Mouse (Mus musculus) adrenal gland, adult (tissue): Measurements from ENCODE around the gene Trim2.
A peak's percentile ranks its signal among the peaks of the same experiment; 100 is the strongest.

Experiments
- DNase-seq, 2 experiments: peaks; one replicate each; pipeline ENCODE4 v3.0.0; 2022 to 2023; ENCODE audit warnings: low spot score in 1 of 2; ENCODE audit not compliant: inconsistent age in 2 of 2

Gene Trim2

DNA sequence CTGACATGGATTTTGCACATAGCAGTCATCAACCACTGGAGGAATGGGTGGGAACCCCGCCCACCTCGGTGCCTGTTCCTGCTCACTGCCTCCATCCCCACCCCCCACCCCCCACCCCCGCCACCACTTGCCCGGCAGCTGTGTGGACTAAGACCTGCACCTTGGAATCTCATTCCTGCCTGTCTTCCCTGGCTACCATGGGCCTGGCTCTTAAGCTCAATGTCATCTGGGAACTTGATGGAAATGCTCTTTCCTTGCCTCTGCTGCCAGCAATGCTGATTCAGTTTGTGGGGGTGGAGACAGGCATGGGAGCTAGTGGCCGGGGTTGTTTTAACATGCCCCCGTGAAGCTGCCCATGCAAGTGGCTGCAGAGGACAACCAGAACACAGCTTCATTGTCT lies 17.3 kb upstream of the Trim2 start:
- no peak for DNase-seq

DNA sequence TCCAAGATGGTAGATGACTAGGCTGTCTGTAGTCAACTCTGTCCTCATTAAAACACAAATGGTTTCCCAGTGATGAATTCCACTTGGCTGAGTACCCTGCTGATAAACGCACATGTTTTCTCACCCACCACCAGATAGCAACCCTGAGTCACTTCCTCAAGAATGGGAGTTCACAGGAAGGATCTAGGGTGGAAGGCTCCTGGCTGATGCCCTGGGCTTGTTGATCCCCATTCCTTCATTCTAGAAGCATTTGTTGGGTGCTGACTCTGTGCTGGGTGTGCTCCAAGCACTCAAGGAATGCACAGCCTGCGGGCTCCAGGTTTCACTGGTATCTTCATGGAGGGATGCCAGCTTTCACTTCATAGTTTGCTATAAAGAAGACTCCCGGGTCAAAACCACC lies 12.8 kb upstream of the Trim2 start:
- no peak for DNase-seq

DNA sequence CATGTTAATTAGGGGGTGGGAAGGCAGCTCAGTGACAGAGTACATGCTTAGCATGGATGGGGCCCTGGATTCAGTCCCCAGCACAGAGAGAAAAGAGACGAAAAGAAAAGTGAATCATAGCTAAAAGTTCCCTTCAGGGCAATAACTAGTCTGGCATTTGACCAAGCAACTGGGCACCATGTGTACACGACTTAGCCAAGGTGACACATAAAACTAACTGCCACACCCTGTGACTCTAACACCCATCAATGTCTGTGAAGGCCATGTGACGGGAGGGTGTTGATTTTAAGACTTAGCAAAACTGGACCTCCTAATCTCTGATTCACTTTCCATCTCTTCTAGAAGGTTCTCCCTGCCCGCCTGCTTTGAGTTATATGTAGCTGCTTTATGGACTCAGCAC lies 12.2 kb upstream of the Trim2 start:
- DNase-seq: peak in 1 of 2 experiments; percentile 64

DNA sequence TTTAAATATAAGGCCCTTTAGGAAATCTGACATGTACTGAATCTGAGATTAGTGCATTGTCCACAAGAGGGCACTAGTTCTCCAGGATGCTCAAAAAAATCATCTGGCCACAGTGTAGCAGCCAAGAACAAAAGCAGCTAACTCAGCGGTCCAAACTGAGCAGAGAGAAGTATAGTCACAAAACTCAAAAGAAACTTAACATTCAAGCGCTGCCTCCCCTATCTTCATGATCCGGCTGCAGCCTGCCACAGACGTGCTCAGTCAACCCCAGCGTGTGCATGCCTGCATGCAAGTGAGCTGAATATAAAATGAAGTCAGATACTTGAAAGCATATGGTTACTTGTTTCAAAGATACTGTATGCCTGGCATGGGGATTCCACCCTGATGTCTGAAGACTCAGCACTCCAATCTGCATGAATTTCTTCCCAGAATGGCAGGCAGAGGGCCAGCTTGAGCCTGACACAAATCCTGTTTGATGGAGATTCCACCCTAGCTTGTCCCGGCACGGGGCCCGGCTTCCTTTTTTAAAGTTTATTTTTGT lies 8.0 kb upstream of the Trim2 start:
- peak; percentile 49 to 89 for DNase-seq

DNA sequence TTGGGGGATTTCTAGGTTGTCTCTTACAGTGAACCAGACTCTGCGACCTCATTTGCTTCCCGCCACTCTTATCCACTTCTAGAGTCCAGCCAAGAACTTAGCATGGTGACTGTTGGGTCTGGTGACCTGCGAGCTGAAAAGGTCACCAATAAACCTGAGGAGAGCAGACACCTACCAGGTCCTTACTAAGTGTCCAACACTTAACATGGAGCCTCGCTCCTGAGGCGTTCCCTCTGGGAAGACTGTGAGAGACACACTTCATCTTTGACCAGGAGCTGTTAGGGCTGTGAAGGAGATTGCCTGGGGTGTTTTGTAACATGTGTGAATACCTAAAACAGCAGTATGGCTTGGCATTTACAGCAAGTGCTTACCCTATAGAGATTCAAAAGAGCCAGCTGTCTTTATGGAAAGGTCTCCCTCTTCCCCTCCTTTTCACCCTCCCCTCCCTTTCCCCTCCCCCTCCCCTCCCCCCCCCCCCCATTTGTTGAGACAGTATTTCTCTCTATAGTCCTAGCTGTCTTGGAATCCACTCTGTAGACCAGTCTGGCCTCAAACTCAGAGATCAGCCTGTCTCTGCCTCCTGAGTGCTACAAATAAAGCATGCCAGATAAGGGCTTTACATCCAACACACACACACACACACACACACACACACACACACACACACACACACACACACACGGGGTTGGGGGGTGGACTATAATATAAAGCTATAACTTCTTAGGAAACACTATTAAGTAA lies 7.3 kb upstream of the Trim2 start:
- no peak for DNase-seq

DNA sequence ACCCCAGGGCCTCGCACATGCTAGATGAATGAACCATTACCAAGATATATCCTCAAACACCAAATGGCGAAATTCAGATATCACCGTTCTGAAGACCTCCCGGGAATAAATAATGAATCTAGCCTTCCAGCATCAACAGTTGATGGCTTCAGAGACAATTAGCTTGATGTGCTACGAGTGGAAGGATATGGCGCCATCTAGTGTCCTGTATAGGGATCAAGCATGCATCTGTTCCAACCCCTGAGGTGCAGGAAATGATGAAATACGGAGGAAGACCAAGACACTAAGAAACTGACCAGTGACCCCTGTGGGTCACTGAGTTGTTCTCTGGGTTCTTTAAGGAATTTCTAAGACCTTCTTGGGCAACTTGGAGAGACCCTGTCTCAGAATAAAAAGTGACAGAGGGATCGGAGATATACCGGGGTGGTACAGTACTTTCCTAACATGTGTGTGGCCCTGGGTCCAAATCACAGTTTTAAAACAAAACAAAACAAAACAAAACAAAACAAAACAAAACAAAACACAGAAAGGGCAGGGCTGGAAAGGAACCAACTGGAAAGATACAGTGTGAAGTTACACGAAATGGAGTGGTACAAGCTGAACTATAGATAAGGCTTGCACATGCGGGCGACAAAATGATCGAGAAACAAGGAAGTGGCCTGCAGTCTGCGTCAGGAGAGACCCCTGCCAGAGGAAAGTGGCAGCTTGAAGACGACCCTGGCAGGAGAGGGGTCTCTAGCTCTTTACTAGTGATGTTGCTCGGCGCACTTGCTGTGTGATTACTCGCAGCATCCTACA lies 6.5 kb upstream of the Trim2 start:
- peak; percentile 63 to 90 for DNase-seq

DNA sequence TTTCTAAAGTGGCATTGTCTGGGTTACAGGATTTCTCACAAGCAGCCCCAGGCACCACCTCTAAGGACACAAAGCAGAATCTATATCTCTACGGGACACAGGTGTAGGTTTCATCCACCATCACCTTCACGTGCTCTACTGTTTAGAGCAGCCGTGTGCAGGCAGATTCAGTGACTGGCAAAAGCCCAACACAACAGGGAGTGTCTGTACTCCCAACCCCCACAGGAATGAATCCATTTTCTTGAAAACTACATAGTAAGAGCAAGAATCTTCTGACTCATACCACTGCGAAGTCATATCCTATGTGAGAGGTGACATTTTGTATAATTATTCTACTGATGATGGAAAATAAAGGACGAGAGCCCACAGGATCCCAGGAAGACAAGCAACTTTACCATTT lies 5.6 kb upstream of the Trim2 start:
- DNase-seq: no peak

DNA sequence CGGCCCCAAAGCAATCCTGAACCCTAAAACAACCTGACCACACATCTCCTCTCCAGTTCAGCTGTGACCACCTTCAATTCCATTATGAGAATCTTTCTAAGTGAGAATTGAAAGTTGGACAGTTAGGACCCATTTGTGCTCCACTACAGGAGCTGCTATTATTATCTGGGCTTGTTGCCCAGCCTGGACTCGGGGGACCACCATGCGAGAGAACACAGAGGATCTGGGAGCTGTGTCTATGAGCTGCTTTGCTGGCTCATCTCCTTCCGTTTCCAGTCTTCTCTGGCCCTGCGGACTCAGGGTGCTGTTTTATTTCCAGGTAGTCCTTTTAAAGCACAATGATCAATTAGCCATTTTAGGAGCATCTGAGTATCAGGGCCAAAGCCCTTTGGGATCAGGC lies 839 bp upstream of the Trim2 start:
- no peak for DNase-seq

DNA sequence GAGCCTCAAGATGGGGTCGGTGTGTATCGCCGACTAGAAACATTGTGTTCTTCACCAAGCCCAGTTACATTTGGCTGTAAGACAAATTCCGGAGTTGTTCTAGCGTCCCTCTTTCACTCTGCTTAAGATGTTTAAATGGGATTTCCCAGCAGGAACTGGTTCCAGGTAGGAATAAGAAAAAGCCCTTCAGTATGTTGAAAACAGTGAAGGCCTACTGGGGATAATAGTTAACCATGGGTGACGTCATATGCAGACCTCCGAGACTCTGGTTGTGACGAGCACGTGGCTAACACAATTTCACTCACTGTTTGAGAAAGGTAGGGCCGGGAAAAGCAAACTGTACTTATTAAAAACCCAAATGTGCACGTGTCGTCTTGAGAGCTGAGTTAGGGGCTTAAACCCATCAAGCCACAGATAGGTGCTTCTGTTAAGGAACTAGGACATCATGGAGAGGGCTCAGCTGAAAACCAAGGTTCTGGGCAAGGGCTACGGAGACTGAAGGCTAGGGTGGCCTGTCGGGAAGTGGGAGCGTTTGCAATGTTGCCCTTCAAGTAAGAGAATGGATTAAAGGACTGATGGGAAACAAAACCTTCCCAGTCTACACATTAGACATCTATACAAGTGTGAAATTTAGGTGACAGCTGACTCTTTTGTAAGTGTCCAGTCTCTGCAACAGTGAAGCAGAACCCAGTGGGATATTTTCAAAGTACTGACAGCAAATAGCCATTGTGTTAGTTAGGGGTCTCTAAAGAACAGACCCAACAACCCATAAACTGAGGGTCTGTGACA lies 761 bp downstream of the Trim2 start:
- no peak for DNase-seq

DNA sequence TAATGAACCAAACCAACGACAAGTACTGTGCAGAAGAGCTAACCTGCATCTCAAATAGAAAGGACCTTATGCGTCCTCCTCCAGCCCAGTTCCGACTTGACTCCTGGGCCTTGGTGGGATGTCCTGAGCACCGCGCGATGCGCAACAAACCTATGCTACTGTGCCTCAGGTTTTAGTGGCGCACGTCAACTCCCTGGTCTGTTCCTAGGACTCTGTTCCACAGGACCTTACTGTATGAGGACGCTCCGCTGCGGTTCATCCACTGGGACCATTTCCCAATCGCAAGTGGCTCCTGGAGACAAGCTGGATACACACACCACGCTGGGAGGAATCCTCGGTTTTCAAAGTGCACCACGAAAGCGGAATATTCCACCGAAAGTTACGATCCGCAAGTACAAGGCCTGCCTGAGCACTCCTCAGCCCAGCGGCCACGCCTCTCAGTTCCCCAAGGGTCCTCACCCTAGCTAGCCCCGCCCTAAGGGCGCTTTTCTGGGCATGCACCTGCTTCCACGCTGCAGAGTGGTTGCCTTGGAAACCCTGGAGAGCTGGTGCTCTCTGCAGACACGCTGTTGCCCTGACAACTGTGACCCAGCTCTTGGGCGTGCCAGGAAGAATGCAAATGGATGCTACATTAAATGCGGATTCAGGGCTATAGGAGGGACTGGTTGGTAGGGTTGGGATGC lies 1.5 kb downstream of the Trim2 start:
- peak; percentile 23 to 66 for DNase-seq

DNA sequence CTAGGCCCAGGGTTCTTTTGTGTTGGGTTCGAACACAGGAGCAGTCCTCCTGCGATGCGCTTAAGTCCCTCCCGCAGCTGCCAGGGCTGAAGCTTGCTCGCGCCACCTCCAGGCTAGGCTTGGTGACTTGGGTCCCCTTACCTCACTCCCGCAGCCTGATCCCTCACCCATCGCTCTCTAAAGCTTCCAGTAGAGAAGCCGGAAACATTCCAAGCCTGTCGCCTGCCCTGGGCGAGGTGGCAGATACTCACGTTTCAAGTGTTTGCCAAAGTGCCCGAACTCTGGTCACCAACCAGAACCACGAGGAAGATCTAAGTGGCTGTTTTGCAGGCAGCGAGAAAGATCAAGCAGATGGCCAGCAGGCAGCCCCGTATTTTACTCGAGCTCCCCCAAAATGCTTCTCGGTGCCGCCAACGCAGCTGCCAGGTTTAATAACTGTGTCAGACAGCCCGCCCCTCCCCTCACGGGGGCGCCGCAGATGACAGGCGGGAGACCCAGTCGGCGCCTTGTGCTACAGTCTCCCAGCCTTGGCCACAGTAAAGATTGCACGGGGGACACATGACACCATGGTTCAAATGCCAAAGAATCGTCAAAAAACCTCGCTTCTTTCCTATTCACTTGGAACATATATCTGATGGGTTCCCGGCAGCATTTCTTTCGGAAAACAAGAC lies 2.2 kb downstream of the Trim2 start:
- peak; percentile 44 to 77 for DNase-seq

DNA sequence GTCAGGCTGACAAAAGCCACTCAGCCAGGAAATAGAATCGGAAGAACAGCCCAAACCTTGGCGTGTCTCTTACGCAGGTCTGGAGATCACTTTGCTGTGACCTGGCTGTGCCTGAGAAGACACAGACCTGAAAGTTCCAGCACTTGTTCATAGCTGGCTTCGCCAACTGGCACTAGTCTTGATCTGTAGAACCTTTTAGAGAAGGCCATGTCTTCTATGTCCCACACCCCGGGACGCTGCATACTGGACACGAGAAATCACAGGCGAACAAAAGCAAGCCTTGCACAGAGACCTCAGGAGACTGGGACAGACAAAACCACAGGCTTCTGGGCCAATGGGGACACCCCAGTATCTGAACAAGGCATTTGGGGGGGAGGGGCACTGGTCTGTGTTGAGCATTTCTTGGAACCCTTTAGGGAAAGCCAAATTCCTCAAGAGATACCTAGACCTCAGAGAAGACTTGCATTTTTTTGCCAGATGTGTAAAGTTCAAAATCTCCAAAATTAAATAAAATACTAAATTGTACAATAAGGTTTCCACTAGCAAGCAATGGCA lies 3.2 kb downstream of the Trim2 start:
- no peak for DNase-seq

DNA sequence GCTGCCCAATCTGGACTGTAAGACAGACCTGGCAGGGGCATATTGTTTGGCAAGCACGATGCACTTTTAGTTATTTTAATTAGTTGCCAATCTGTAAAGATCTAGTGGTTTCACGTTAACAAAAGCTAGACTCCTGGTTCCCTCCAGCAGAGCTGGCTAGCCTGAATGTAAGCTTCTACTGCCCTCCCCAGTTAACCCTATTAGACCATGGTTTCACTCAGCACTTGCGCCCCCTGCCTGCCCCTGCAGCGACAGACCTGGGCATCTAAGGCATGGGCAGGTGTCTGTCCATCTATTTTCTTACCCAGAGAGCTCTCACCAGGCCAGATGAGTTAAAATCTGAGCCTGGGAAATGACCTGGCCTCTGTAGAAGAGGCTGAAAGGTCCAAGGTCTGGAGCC lies 4.4 kb downstream of the Trim2 start:
- peak in 1 of 2 experiments; percentile 61 for DNase-seq

DNA sequence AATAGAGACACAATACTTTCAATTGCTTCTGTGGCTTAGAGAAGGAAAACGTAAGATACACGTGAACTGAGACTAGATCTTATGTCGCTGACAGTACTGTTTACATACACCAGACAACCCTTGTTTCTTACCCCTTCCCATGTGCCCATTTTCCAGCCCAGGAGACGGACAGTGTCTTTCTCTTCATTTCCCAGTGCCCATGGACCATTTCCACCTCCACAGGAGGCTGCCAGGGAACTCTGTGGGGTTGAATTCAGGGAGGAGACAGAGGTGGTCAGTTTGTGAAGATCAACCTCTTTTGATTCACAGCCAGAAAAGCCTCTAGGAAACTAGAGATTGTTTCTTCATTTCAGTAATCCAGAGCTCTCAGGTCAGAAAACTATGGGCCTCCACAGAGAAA lies 5.0 kb downstream of the Trim2 start:
- no peak for DNase-seq

DNA sequence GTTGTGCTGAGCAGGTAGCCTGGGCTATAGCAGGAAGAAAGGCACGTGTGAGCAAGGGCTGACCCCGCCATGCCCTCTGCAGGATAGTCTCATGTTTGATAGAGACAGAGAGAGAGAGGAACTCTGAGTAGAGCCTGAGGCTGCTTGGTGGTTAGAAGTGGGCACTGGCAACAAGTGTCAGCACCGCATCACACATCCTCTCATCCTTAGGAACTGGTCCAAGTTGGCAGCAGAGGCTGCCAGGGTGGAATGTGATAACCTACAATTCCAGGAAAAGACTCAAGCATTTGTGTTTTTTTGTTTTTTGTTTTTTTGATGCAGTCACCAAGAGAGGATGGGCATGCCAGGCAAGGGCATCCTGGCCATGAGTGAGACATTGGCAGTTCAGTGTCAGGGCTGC lies 8.5 kb downstream of the Trim2 start:
- DNase-seq: peak in 1 of 2 experiments; percentile 71

DNA sequence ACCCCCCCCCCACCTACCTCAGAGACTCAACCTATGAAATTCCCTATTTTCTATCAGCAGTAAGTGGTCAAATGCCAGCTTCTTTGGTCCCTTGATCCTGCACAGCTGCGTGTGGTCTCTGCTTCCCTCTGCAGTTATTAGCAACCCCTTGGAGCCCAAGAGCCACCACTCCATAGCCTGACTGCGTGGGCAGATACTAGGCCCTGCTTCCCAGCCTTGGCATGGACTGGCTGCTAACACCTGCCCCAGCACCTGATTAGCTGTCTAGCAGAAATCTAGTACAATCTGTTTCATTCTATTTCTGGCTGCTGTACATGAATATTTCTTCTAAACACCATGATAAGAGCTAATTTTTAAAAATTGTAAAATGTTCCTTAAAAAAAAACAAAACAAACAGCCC lies 10.0 kb downstream of the Trim2 start:
- DNase-seq: no peak

DNA sequence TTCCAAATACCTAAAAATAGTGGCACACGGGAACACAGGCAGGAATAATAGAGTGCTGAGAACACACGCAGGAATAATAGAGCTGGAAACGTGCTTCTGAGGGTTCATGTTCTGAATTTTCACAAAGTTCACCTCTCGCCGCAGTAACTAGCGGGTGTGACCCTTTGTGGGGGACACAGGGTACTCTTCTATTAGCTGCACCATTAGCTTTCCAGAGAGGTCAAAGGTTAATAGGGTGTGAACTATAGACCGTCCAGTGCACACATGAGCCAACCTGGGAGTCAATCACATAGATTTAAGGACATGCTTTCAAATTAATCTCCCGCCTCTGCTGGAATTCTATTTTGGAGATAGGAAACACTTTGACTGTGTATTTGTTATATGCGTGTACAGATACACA lies 11.9 kb downstream of the Trim2 start:
- DNase-seq: no peak

DNA sequence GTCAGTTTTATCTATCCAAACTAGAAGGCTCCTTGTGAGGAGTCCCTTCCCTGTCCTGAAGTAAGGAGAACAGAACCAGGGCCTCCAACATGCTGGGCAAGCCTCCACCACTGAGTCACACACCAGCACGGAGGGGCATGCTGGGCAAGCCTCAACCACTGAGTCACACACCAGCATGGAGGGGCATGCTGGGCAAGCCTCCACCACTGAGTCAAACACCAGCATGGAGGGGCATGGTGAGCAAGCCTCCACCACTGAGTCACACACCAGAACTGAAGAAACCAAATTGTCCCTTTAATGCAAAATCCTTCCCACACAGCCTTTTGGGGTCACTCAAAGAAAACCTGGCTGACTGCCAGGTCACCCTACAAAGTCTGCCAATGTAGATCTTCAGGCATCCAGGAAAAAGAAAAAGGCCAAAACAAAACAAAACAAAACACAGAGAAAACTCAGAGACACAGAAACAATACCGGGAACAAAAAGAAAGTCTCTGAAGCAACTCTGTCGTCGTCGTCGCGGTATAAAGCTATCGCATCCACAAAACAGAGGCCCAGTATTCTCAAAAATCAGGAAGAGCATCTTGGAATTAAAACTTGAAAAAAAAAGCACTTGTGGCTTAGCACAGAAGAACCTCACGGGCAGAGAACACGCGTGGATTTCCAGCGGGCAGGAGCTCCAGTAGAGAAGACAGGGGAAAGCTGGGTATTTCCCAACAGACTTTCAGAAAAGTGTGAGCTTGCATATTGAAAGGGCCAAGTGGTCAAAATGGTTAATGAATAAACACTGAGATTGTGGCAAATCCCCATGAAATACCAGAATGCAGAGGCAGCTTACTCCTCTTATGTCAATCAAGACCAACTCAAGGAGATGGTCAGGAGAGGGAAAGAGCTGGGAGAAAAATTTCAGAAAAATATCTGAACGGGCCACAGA lies 12.7 kb downstream of the Trim2 start:
- DNase-seq: no peak

DNA sequence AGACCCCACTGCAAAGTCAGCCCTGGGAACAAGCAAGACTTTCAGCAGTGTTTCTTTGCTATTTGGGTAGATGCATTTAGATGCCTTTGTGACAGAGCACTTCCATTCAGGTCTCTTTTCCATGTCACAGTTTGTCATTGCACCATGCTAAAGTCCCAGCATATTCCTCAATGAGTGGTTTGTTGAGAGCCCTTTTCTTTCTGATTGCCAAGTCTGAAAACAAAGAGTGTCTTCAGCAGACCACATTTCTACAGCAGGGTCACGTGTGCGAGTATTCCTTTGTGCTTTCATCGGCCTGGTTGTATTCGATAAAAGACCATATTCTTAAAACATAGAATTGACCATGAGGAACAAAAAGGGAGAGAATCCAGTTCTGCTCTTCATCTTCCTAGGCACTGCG lies 14.4 kb downstream of the Trim2 start:
- no peak for DNase-seq
